ENCODE assay signal across 18 mouse cellular contexts in genomic region chr2:144709285-144709684, GRCm38 (mm10).
DNase-seq lines count a peak whose midpoint lies in the region; ATAC-seq lines count a peak whose summit lies in the region.
"Had no signal": no experiment of that assay in that cellular context is flagged by ENCODE, and none has a peak within 500 bp of the region (broad histone marks: within the 10 kb centered on the region; RNA-seq: fewer than 3 reads in every experiment).

No protein-coding gene starts in this region.

- H3K9me3 ChIP-seq in hindbrain, embryonic 10.5 days: no peaks in the 10 kb centered on the region
- 0 out of 2 replicates have a peak, but pooled peaks cover 3% of the 10 kb centered on the region for H3K9me3 ChIP-seq in hindbrain, embryonic 14.5 days (ENCODE audit: control insufficient read depth, low read length)
- peaks cover 3% of the 10 kb centered on the region; the same call in 1 of the 2 replicates for H3K9me3 ChIP-seq in neural tube, embryonic 14.5 days (ENCODE audit: control insufficient read depth, low read length)
- H3K9me3 ChIP-seq: G1E; neural tube, embryonic 13.5 days had no signal

- no peak overlapping the region for H3K27ac ChIP-seq in hindbrain, embryonic 10.5 days
- no peak overlapping the region for H3K27ac ChIP-seq in hindbrain, embryonic 14.5 days
- no peak overlapping the region for H3K27ac ChIP-seq in neural tube, embryonic 14.5 days (ENCODE audit: low read depth, low read length)
- H3K27ac ChIP-seq: neural tube, embryonic 13.5 days had no signal

- H3K9ac ChIP-seq in hindbrain, embryonic 14.5 days: no peak overlapping the region
- no peak overlapping the region for H3K9ac ChIP-seq in neural tube, embryonic 14.5 days (replicated peaks; ENCODE audit: low read depth, low read length)
- H3K9ac ChIP-seq: neural tube, embryonic 13.5 days had no signal

- no peaks in the 10 kb centered on the region for H3K27me3 ChIP-seq in hindbrain, embryonic 10.5 days (ENCODE audit: insufficient read depth, poor library complexity, severe bottlenecking)
- no peaks in the 10 kb centered on the region for H3K27me3 ChIP-seq in hindbrain, embryonic 14.5 days (ENCODE audit: control insufficient read depth, insufficient read depth, low read length)
- H3K27me3 ChIP-seq in neural tube, embryonic 14.5 days (ENCODE audit: control insufficient read depth, insufficient read depth, low read length): no peaks in the 10 kb centered on the region
- H3K27me3 ChIP-seq: neural tube, embryonic 13.5 days had no signal

- H3K4me2 ChIP-seq in hindbrain, embryonic 14.5 days (replicated peaks): no peak overlapping the region
- H3K4me2 ChIP-seq in neural tube, embryonic 14.5 days (ENCODE audit: low read depth, low read length): no peak overlapping the region
- H3K4me2 ChIP-seq: neural tube, embryonic 13.5 days had no signal

- H3K4me3 ChIP-seq in hindbrain, embryonic 10.5 days: no peak overlapping the region
- H3K4me3 ChIP-seq in hindbrain, embryonic 14.5 days (replicated peaks; ENCODE audit: low read length): no peak overlapping the region
- H3K4me3 ChIP-seq in neural tube, embryonic 14.5 days (ENCODE audit: low read depth, low read length): no peak overlapping the region
- H3K4me3 ChIP-seq: erythroblast, embryonic 14.5 days; neural tube, embryonic 13.5 days had no signal

- peak; percentile 24 for DNase-seq in hindbrain, embryonic 10.5 days (ENCODE audit: low spot score)
- DNase-seq in hindbrain, embryonic 14.5 days (ENCODE audit: low spot score): no peak
- DNase-seq in neural tube, embryonic 10.5 days (ENCODE audit: extremely low spot score, low spot score): no peak
- peak; percentile 34 for DNase-seq in forelimb bud, embryonic 11.5 days (ENCODE audit: low read depth, low spot score)
- DNase-seq in retina, embryonic 14.5 days (ENCODE audit: low spot score): peak; percentile 50
- no peak for DNase-seq in adrenal gland, adult 8-10 months
- no peak for DNase-seq in right cerebral cortex, adult 18-20 months
- DNase-seq: cerebellum, adult 9-11 months; heart, postnatal 4 days; kidney, adult 9 months; lung, adult 2 months; right cerebral cortex, postnatal 25 days; thymus, postnatal 25 days had no signal

- WGBS in hindbrain, embryonic 10.5 days: 50% methylated on average over 1 of the region's 1 CpGs
- WGBS in hindbrain, embryonic 14.5 days: 71% methylated on average over 1 of the region's 1 CpGs
- WGBS in neural tube, embryonic 14.5 days: 40% methylated on average over 1 of the region's 1 CpGs

- H3K4me1 ChIP-seq in hindbrain, embryonic 10.5 days (replicated peaks): peaks cover 22% of the 10 kb centered on the region
- H3K4me1 ChIP-seq in hindbrain, embryonic 14.5 days (replicated peaks; ENCODE audit: control insufficient read depth, insufficient read depth, low read length): peaks cover 3% of the 10 kb centered on the region; the same call in 1 of the 2 replicates
- peaks cover 7% of the 10 kb centered on the region; the same call in 1 of the 2 replicates for H3K4me1 ChIP-seq in neural tube, embryonic 14.5 days (ENCODE audit: control insufficient read depth, insufficient read depth, low read length)

- no peak for ATAC-seq in hindbrain, embryonic 14.5 days (ENCODE audit: low FRiP score)
- ATAC-seq in neural tube, embryonic 14.5 days (ENCODE audit: low read depth): 0 out of 2 replicates have a peak, but pooled peaks have one; percentile 21
- ATAC-seq: activated CD4-positive, CD25-positive, alpha-beta regulatory T cell, adult 4 months had no signal

- H3K36me3 ChIP-seq in hindbrain, embryonic 10.5 days: no peaks in the 10 kb centered on the region
- no peaks in the 10 kb centered on the region for H3K36me3 ChIP-seq in hindbrain, embryonic 14.5 days (replicated peaks; ENCODE audit: control insufficient read depth, insufficient read depth)
- H3K36me3 ChIP-seq in neural tube, embryonic 14.5 days (ENCODE audit: control insufficient read depth, insufficient read depth, low read length): no peaks in the 10 kb centered on the region
- H3K36me3 ChIP-seq: neural tube, embryonic 13.5 days had no signal

Comparison
In these comparisons a context has a peak if more than half of its experiments do, and no peak if none do; other contexts are left out.
1. DNase-seq: peak in hindbrain, embryonic 10.5 days (single experiment), forelimb bud, embryonic 11.5 days (single experiment) and retina, embryonic 14.5 days (single experiment); none in hindbrain, embryonic 14.5 days (single experiment), neural tube, embryonic 10.5 days (single experiment), adrenal gland, adult 8-10 months (single experiment) and right cerebral cortex, adult 18-20 months (single experiment).